Mouse (Mus musculus) R1 (cell line): ENCODE results near the gene St8sia4.
"Not testable (repeated sequence)": the region's sequence is repeated elsewhere in the genome, so short reads cannot be mapped to it uniquely, and the experiment has no call there.

ENCODE experiments used
- DNase-seq: peaks from one replicate; pipeline ENCODE4 v3.0.0-alpha.2; 2018; ENCODE audit warnings: low read depth, low spot score

St8sia4 gene

GRCm38 (mm10) chr1:95596825-95597224, 70.5 kb downstream of the St8sia4 start:
- no peak for DNase-seq

- no peak for DNase-seq
Observed at GRCm38 (mm10) chr1:95591101-95591500, 76.3 kb downstream of the St8sia4 start.

GRCm38 (mm10) chr1:95590108-95590507, 77.3 kb downstream of the St8sia4 start:
- DNase-seq: no peak

- DNase-seq: no peak
Observed at GRCm38 (mm10) chr1:95589471-95589870, 77.9 kb downstream of the St8sia4 start.

GRCm38 (mm10) chr1:95583310-95583709, 84.1 kb downstream of the St8sia4 start:
- DNase-seq: no peak

- DNase-seq: no peak
Observed at GRCm38 (mm10) chr1:95582264-95582663, 85.1 kb downstream of the St8sia4 start.

GRCm38 (mm10) chr1:95572619-95573540, 94.5 kb downstream of the St8sia4 start:
- no peak for DNase-seq

GRCm38 (mm10) chr1:95571106-95571505, 96.3 kb downstream of the St8sia4 start:
- no peak for DNase-seq

GRCm38 (mm10) chr1:95554556-95554955, 112.8 kb downstream of the St8sia4 start:
- not testable (repeated sequence) for DNase-seq

- no peak for DNase-seq
Observed at GRCm38 (mm10) chr1:95541460-95541859, 125.9 kb downstream of the St8sia4 start.
